Mouse (Mus musculus) left cerebral cortex, adult 2 months (tissue): ENCODE measurements at regions not wholly inside any gene's neighbourhood (a gene's known extent, or its start where the extent isn't known, plus 50 kb on each side); places are given as distances from the start of the nearest gene placed in this dataset.

Experiments
- DNase-seq, 2 experiments: peaks; one replicate each; pipeline ENCODE4 v3.0.0; 2021 to 2022; ENCODE audit warnings: low spot score in 2 of 2, mixed read lengths in 1 of 2; ENCODE audit errors: extremely low spot score in 1 of 2
- H3K27ac ChIP-seq: fragments of 200-600 bp; 2 replicates; pipeline ENCODE4 v1.8.1; 2022
- H3K4me3 ChIP-seq: fragments of 200-600 bp; 2 replicates; pipeline ENCODE4 v1.8.1; 2022
- CTCF ChIP-seq: fragments of 200-600 bp; IDR thresholded peaks from 2 replicates; pipeline ENCODE4 v1.8.1; 2022; ENCODE audit warnings: antibody characterized with exemption, mild to moderate bottlenecking, moderate library complexity
- intact Hi-C: fragments of 180-260 bp; cut with DNase I; formaldehyde crosslinking; loops from one replicate; pipeline ENCODE4 v1.15.1; 2025

GRCm38 (mm10) chr2:106571346-106571745 lies 121.7 kb upstream of the Mpped2 start:
- TF ChIP-seq CTCF, result no peak
- intact Hi-C loops, result no loop called here
- no peak overlapping the region for H3K4me3 ChIP-seq
- no peak overlapping the region for H3K27ac ChIP-seq
- DNase-seq, result no peak

GRCm38 (mm10) chr2:106571913-106572312 lies 121.2 kb upstream of the Mpped2 start:
- TF ChIP-seq CTCF, result no peak
- no peak overlapping the region for H3K27ac ChIP-seq
- intact Hi-C loops, result no loop called here
- H3K4me3 ChIP-seq, result no peak overlapping the region
- no peak for DNase-seq

GRCm38 (mm10) chr2:106576746-106577323 lies 116.2 kb upstream of the Mpped2 start:
- DNase-seq, result no peak
- H3K27ac ChIP-seq, result no peak overlapping the region
- intact Hi-C loops, result no loop called here
- no peak for TF ChIP-seq CTCF
- H3K4me3 ChIP-seq, result no peak overlapping the region

GRCm38 (mm10) chr2:106578062-106578461 lies 115.0 kb upstream of the Mpped2 start:
- TF ChIP-seq CTCF, result no peak
- Histone ChIP-seq H3K4me3 (no peak overlapping the region), H3K27ac (no peak overlapping the region)
- DNase-seq, result no peak
- intact Hi-C loops, result no loop called here

- Histone ChIP-seq H3K4me3 (no peak overlapping the region), H3K27ac (no peak overlapping the region)
- DNase-seq, result no peak
- intact Hi-C loops, result no loop called here
- no peak for TF ChIP-seq CTCF
Observed at GRCm38 (mm10) chr2:106580663-106581062, 112.4 kb upstream of the Mpped2 start.

- intact Hi-C loops, result no loop called here
- no peak for TF ChIP-seq CTCF
- no peak overlapping the region for H3K27ac ChIP-seq
- DNase-seq, result no peak
- no peak overlapping the region for H3K4me3 ChIP-seq
Observed at GRCm38 (mm10) chr2:106621251-106621650, 71.8 kb upstream of the Mpped2 start.

- DNase-seq, result no peak
- Histone ChIP-seq H3K27ac (no peak overlapping the region), H3K4me3 (no peak overlapping the region)
- intact Hi-C loops, result no loop called here
- no peak for TF ChIP-seq CTCF
Observed at GRCm38 (mm10) chr2:106622326-106622725, 70.7 kb upstream of the Mpped2 start.

- Histone ChIP-seq H3K4me3 (no peak overlapping the region), H3K27ac (no peak overlapping the region)
- no peak for DNase-seq
- no peak for TF ChIP-seq CTCF
- intact Hi-C loops, result no loop called here
Observed at GRCm38 (mm10) chr2:106623680-106624079, 69.4 kb upstream of the Mpped2 start.

- intact Hi-C loops, result no loop called here
- no peak for TF ChIP-seq CTCF
- H3K27ac ChIP-seq, result no peak overlapping the region
- H3K4me3 ChIP-seq, result no peak overlapping the region
- DNase-seq, result no peak
Observed at GRCm38 (mm10) chr2:106631986-106632385, 61.1 kb upstream of the Mpped2 start.
